In genomic region chr3:88200972-88201330, GRCm38 (mm10) we compare ENCODE assay signal across 9 mouse cellular contexts. TPM values are rescaled to one million over a fixed set of nuclear protein-coding genes. Genes with fewer than 3 reads are reported as not detected.
DNase-seq lines count a peak whose midpoint lies in the region; ATAC-seq and TF ChIP-seq lines count a peak whose summit lies in the region.
"Had no signal": no experiment of that assay in that cellular context is flagged by ENCODE, and none has a peak within 500 bp of the region (broad histone marks: within the 10 kb centered on the region; RNA-seq: fewer than 3 reads in every experiment).

No protein-coding gene starts in this region.

- H3K4me2 ChIP-seq in forebrain, embryonic 16.5 days (ENCODE audit: low read length), result peak overlapping the region; percentile 67

- H3K4me3 ChIP-seq in gastrocnemius, adult 2 months, result peak overlapping the region; percentile 67
- H3K4me3 ChIP-seq in forebrain, embryonic 16.5 days (replicated peaks; ENCODE audit: low read length), result peak overlapping the region; percentile 64
- H3K4me3 ChIP-seq in midbrain, embryonic 10.5 days, result peak overlapping the region; percentile 44

- no peak for ATAC-seq in forebrain, embryonic 16.5 days
- ATAC-seq in activated CD4-positive, CD25-positive, alpha-beta regulatory T cell, adult 4 months, result no peak
- no peak for ATAC-seq in megakaryocyte, adult 5-6 weeks (ENCODE audit: poor library complexity, severe bottlenecking)

- no peaks in the 10 kb centered on the region for H3K9me3 ChIP-seq in forebrain, embryonic 16.5 days (ENCODE audit: control insufficient read depth, low read length)
- no peaks in the 10 kb centered on the region for H3K9me3 ChIP-seq in midbrain, embryonic 10.5 days (replicated peaks)

- no peaks in the 10 kb centered on the region for H3K27me3 ChIP-seq in forebrain, embryonic 16.5 days (replicated peaks; ENCODE audit: control insufficient read depth, insufficient read depth, low read length)
- peaks cover 100% of the 10 kb centered on the region for H3K27me3 ChIP-seq in midbrain, embryonic 10.5 days (ENCODE audit: low read depth, poor library complexity, severe bottlenecking)

- peak overlapping the region; percentile 100 for H3K9ac ChIP-seq in forebrain, embryonic 16.5 days (replicated peaks; ENCODE audit: low read depth, low read length)

- no peak for TF ChIP-seq CTCF in gastrocnemius, adult 2 months (IDR thresholded peaks at IDR 0.05)

- H3K36me3 ChIP-seq in forebrain, embryonic 16.5 days (ENCODE audit: control insufficient read depth, insufficient read depth), result no peaks in the 10 kb centered on the region
- no peaks in the 10 kb centered on the region for H3K36me3 ChIP-seq in midbrain, embryonic 10.5 days

- 1% methylated on average over 37 of the region's 37 CpGs for WGBS in forebrain, embryonic 16.5 days
- WGBS in midbrain, embryonic 10.5 days, result under 1% methylated on average over 37 of the region's 37 CpGs

- peaks cover 75% of the 10 kb centered on the region for H3K4me1 ChIP-seq in forebrain, embryonic 16.5 days (replicated peaks; ENCODE audit: control insufficient read depth, insufficient read depth, low read length)
- H3K4me1 ChIP-seq in midbrain, embryonic 10.5 days, result peaks cover 55% of the 10 kb centered on the region

- no peak for DNase-seq in gastrocnemius, adult 2 months
- DNase-seq in gastrocnemius, postnatal 14 days, result no peak
- DNase-seq in CD4-positive, CD25-positive, alpha-beta regulatory T cell, adult 2 months (ENCODE audit: low read depth, low spot score), result peak; percentile 56
- no peak for DNase-seq in midbrain, embryonic 10.5 days (ENCODE audit: low spot score)
- no peak for DNase-seq in layer of hippocampus, adult 11-12 months (ENCODE audit: low spot score)

- no peak overlapping the region for H3K27ac ChIP-seq in gastrocnemius, adult 2 months
- H3K27ac ChIP-seq in forebrain, embryonic 16.5 days (ENCODE audit: low read length), result peak overlapping the region; percentile 100
- peak overlapping the region; percentile 76 for H3K27ac ChIP-seq in midbrain, embryonic 10.5 days (replicated peaks)

- intact Hi-C loops in gastrocnemius, adult 2 months (cut with DNase I), result no loop called here
- intact Hi-C loops in gastrocnemius, postnatal 14 days (cut with DNase I; ENCODE audit: low total_unique reads), result no loop called here

RNA-seq across cellular contexts. Expression of gene Rhbg, which starts 53.6 kb away (rescaled TPM):
- total RNA-seq in gastrocnemius, adult 2 months (2021), result not detected
- not detected for total RNA-seq in gastrocnemius, postnatal 14 days (2021)
- polyA plus RNA-seq in forebrain, embryonic 16.5 days (2015; fragmentation: Nextera tagmentation; extraction: Ambion mirVana), result not detected in 2 replicates
- polyA plus RNA-seq in midbrain, embryonic 10.5 days (2016; fragmentation: Nextera tagmentation; extraction: Ambion mirVana), result not detected in 2 replicates
- not detected for polyA plus RNA-seq in activated CD4-positive, CD25-positive, alpha-beta regulatory T cell, adult 4 months (2017; shearing (Covaris generic))
- total RNA-seq in megakaryocyte, adult 5-6 weeks (2015), result not detected in 2 replicates
- not detected in 2 replicates for total RNA-seq in megakaryocyte, adult 5-6 weeks (2017)
- polyA plus RNA-seq: C2C12 had no signal

RNA-seq across cellular contexts. Expression of gene Mef2d, which starts 58.8 kb away (rescaled TPM):
- total RNA-seq in gastrocnemius, adult 2 months (2021), result 100 to 1,000 TPM; 173 to 184 TPM
- total RNA-seq in gastrocnemius, postnatal 14 days (2021), result 100 to 1,000 TPM; 136 to 137 TPM
- 25.1 and 28.3 TPM in 2 replicates for polyA plus RNA-seq in forebrain, embryonic 16.5 days (2015; fragmentation: Nextera tagmentation; extraction: Ambion mirVana)
- 8.2 and 11.0 TPM in 2 replicates for polyA plus RNA-seq in midbrain, embryonic 10.5 days (2016; fragmentation: Nextera tagmentation; extraction: Ambion mirVana)
- 10 to 100 TPM; 24.3 to 24.5 TPM for polyA plus RNA-seq in activated CD4-positive, CD25-positive, alpha-beta regulatory T cell, adult 4 months (2017; shearing (Covaris generic))
- total RNA-seq in megakaryocyte, adult 5-6 weeks (2015), result 73.3 and 77.4 TPM in 2 replicates
- 29.2 and 42.0 TPM in 2 replicates for total RNA-seq in megakaryocyte, adult 5-6 weeks (2017)
